Mouse (Mus musculus): ENCODE measurements around the gene Eif2b3.
A peak's percentile ranks its signal among the peaks of the same experiment; 100 is the strongest.

DNA sequence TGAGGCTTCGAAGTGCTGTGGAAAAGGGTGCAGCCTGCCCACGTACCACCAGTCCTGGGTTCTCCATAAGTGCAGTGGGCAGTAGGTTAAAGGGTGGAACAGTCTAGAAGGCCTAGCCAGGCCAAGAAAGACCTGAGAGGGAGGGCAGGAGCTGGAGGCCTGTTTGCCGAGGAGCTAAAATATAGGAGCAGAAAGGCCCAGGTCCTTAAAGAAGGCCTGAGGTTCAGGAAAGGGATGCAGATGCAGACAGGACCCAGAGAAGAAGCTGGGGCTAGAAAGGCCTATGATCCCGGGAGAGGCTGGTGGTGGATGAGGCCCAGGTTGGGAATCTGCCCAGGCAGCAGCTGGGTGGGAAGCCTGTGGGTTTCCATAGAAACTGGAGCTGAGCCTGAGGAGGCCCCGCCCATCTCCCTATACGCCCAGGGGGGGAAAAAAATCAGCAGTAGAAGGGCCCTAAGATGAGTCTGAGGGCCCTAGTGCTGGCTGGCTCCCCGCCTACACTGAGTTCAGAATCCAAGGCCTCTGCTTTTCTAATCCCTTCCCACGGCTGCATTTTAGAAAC is 106.2 kb downstream of the Eif2b3 start, which contains the start of gene Btbd19:
- TF ChIP-seq TCF12 (IDR thresholded peaks at IDR 0.05; ENCODE audit: insufficient read depth, poor library complexity, severe bottlenecking) = no peak
- no peak for TF ChIP-seq POLR2A (IDR thresholded peaks at IDR 0.05; ENCODE audit: insufficient read length, low read depth)
- peak in 2 of 3 experiments; percentile 44 to 46 for TF ChIP-seq MYOD1 (IDR thresholded peaks at IDR 0.05; ENCODE audit: control insufficient read depth in 1 of 3, insufficient read length in 2 of 3, low read depth in 2 of 3)
- peak; percentile 26 to 52 (median 33) for TF ChIP-seq MYOG (IDR thresholded peaks at IDR 0.05; ENCODE audit: control insufficient read depth in 1 of 3, insufficient read depth in 1 of 3, insufficient read length in 2 of 3, low read depth in 2 of 3)
- no peak for TF ChIP-seq MAX (IDR thresholded peaks at IDR 0.05; ENCODE audit: low read depth)
- TF ChIP-seq TCF3 (IDR thresholded peaks at IDR 0.05; ENCODE audit: insufficient read length, low read depth) = no peak
- no peak for TF ChIP-seq CEBPB (IDR thresholded peaks at IDR 0.05; ENCODE audit: insufficient read depth, poor library complexity, severe bottlenecking)
- TF ChIP-seq E2F4 (IDR thresholded peaks at IDR 0.05; ENCODE audit: insufficient read depth) = no peak
- peak; percentile 5 for TF ChIP-seq POLR2AphosphoS2 (IDR thresholded peaks at IDR 0.05; ENCODE audit: insufficient read length, low read depth)
- TF ChIP-seq USF1 (IDR thresholded peaks at IDR 0.05; ENCODE audit: low read depth) = no peak
- TF ChIP-seq REST (IDR thresholded peaks at IDR 0.05; ENCODE audit: insufficient read depth, insufficient read length) = no peak
